Mouse (Mus musculus) brain, embryonic 14.5 days (tissue): ENCODE measurements at regions not wholly inside any gene's neighbourhood (a gene's known extent, or its start where the extent isn't known, plus 50 kb on each side); places are given as distances from the start of the nearest gene placed in this dataset.

Source experiments
- DNase-seq: peaks from one replicate; pipeline ENCODE4 v3.0.0-alpha.2; 2011; ENCODE audit warnings: low read depth
- CTCF ChIP-seq: fragments of 200-500 bp; IDR thresholded peaks from 2 replicates; pipeline ENCODE4 v1.5.1; 2012; ENCODE audit warnings: inconsistent platforms, mild to moderate bottlenecking, moderate library complexity, borderline replicate concordance; ENCODE audit not compliant: insufficient read depth, insufficient read length; ENCODE audit errors: extremely low read depth
- POLR2A ChIP-seq: fragments of 200-500 bp; IDR thresholded peaks from 2 replicates; pipeline ENCODE4 v1.6.1; 2012; ENCODE audit warnings: mild to moderate bottlenecking, inconsistent platforms, borderline replicate concordance; ENCODE audit not compliant: poor library complexity, insufficient read depth, insufficient read length, severe bottlenecking; ENCODE audit errors: extremely low read depth

GRCm38 (mm10) chr16:87783561-87784304, 85.0 kb downstream of the Bach1 start:
- no peak for DNase-seq
- TF ChIP-seq CTCF (no peak), POLR2A (no peak)

- DNase-seq = no peak
- TF ChIP-seq POLR2A (no peak), CTCF (no peak)
Observed at GRCm38 (mm10) chr16:87784405-87784994, 85.8 kb downstream of the Bach1 start.

GRCm38 (mm10) chr16:87789539-87789938, 90.8 kb downstream of the Bach1 start:
- TF ChIP-seq CTCF (no peak), POLR2A (no peak)
- no peak for DNase-seq

- DNase-seq = no peak
- no peak for TF ChIP-seq POLR2A
- no peak for TF ChIP-seq CTCF
Observed at GRCm38 (mm10) chr16:87789957-87790356, 91.2 kb downstream of the Bach1 start.

- peak; percentile 93 for DNase-seq
- no peak for TF ChIP-seq POLR2A
- no peak for TF ChIP-seq CTCF
Observed at GRCm38 (mm10) chr16:87796514-87797248, 97.9 kb downstream of the Bach1 start.

- DNase-seq = no peak
Observed at GRCm38 (mm10) chr16:87802317-87802716, 103.6 kb downstream of the Bach1 start.

GRCm38 (mm10) chr16:87817590-87817989, 118.8 kb downstream of the Bach1 start:
- TF ChIP-seq CTCF (no peak), POLR2A (no peak)
- no peak for DNase-seq

More at GRCm38 (mm10) chr16:87802317-87802716, 103.6 kb downstream of the Bach1 start:
- TF ChIP-seq POLR2A (no peak), CTCF (no peak)

- DNase-seq = peak; percentile 60
Observed at GRCm38 (mm10) chr16:87834296-87834695, 135.6 kb downstream of the Bach1 start.

GRCm38 (mm10) chr16:87840949-87841546, 142.3 kb downstream of the Bach1 start:
- TF ChIP-seq POLR2A (no peak), CTCF (peak; percentile 95)

More at GRCm38 (mm10) chr16:87834296-87834695, 135.6 kb downstream of the Bach1 start:
- no peak for TF ChIP-seq CTCF
- no peak for TF ChIP-seq POLR2A

More at GRCm38 (mm10) chr16:87840949-87841546, 142.3 kb downstream of the Bach1 start:
- peak; percentile 93 for DNase-seq
